Mouse (Mus musculus) cortical plate, adult 2 months (tissue): ENCODE measurements around the gene Sept14.

Source experiments
- CTCF ChIP-seq: fragments of 200-500 bp; IDR thresholded peaks from 2 replicates; pipeline ENCODE4 v1.5.1; 2011; ENCODE audit warnings: mild to moderate bottlenecking, control low read depth, low read length; ENCODE audit not compliant: insufficient read depth; ENCODE audit errors: extremely low read depth
- POLR2A ChIP-seq: fragments of 200-500 bp; IDR thresholded peaks from 2 replicates; pipeline ENCODE4 v1.6.1; 2011; ENCODE audit warnings: mild to moderate bottlenecking, low read length, control low read depth; ENCODE audit not compliant: insufficient read depth; ENCODE audit errors: extremely low read depth

GRCm38 (mm10) chr5:129687621-129688020 is 20.7 kb downstream of the Sept14 start:
- TF ChIP-seq POLR2A (no peak), CTCF (no peak)
